Mouse (Mus musculus) intestine, embryonic 16.5 days (tissue): ENCODE measurements around the gene Rdh13. TPM values are rescaled to one million over a fixed set of nuclear protein-coding genes. Genes with fewer than 3 reads are reported as not detected.
"Not testable (repeated sequence)": the region's sequence is repeated elsewhere in the genome, so short reads cannot be mapped to it uniquely, and the experiment has no call there.

Experiments used
- ATAC-seq: fragments of 200-750 bp; cut with Nextera tagmentation; 2 replicates; pipeline ENCODE4 v1.8.0; 2017; ENCODE audit warnings: moderate TSS enrichment, moderate library complexity
- H3K27ac ChIP-seq: fragments of 300-500 bp; sonication (generic); 2 replicates; pipeline ENCODE4 v1.5.1; 2014; ENCODE audit warnings: mild to moderate bottlenecking, low read length
- H3K27me3 ChIP-seq: fragments of 300-500 bp; sonication (generic); replicated peaks from 2 replicates; pipeline ENCODE4 v1.6.1; 2014; ENCODE audit warnings: low read length, control low read depth, mixed read lengths; ENCODE audit not compliant: control insufficient read depth, insufficient read depth
- H3K36me3 ChIP-seq: fragments of 300-500 bp; sonication (generic); 2 replicates; pipeline ENCODE4 v1.6.1; 2014; ENCODE audit warnings: low read length, control low read depth; ENCODE audit not compliant: control insufficient read depth, insufficient read depth
- H3K4me1 ChIP-seq: fragments of 300-500 bp; sonication (generic); 2 replicates; pipeline ENCODE4 v1.6.1; 2014; ENCODE audit warnings: low read length, control low read depth, mixed read lengths; ENCODE audit not compliant: control insufficient read depth, insufficient read depth
- H3K4me2 ChIP-seq: fragments of 300-500 bp; sonication (generic); 2 replicates; pipeline ENCODE4 v1.6.1; 2014; ENCODE audit warnings: low read depth, low read length, control low read depth
- H3K4me3 ChIP-seq: fragments of 300-500 bp; sonication (generic); 2 replicates; pipeline ENCODE4 v1.5.1; 2014; ENCODE audit warnings: mild to moderate bottlenecking, low read length
- H3K9ac ChIP-seq: fragments of 300-500 bp; sonication (generic); 2 replicates; pipeline ENCODE4 v1.6.1; 2014; ENCODE audit warnings: low read depth, low read length
- H3K9me3 ChIP-seq: fragments of 300-500 bp; sonication (generic); 2 replicates; pipeline ENCODE4 v1.6.1; 2016; ENCODE audit warnings: low read length, control low read depth; ENCODE audit not compliant: control insufficient read depth
- WGBS: fragments of 180-500 bp; shearing (Covaris S2); extraction: QIAGEN DNeasy Blood & Tissue Kit; methylation state at CpG from one replicate; pipeline ENCODE4 v1.1.7; 2014; 5-methylcytosine and 5-hydroxymethylcytosine counted together
- microRNA-seq: library from miRNA; unstranded; fragments of <30 nt; microRNA quantifications from one replicate; pipeline ENCODE4, GENCODE M21; 2016
- polyA plus RNA-seq: library from polyadenylated mRNA; unstranded; fragments of >200 nt; fragmentation: Nextera tagmentation; extraction: Ambion mirVana; gene quantifications from 2 replicates; pipeline ENCODE4 v1.2.1, GENCODE M21; 2015

Rdh13 gene
- polyA plus RNA-seq, 1 experiment from 2014 or later, result 28.7 TPM

GRCm38 (mm10) chr7:4419681-4420080 lies 25.8 kb downstream of the Rdh13 start:
- WGBS, result 83% methylated on average over 6 of the region's 6 CpGs
- 0 out of 2 replicates have a peak, but pooled peaks cover 4% of the 10 kb centered on the region for H3K36me3 ChIP-seq
- no peak overlapping the region for H3K4me2 ChIP-seq
- no peak overlapping the region for H3K4me3 ChIP-seq
- no peak overlapping the region for H3K27ac ChIP-seq
- no peaks in the 10 kb centered on the region for H3K4me1 ChIP-seq
- H3K9me3 ChIP-seq, result no peaks in the 10 kb centered on the region
- H3K27me3 ChIP-seq, result no peaks in the 10 kb centered on the region
- no peak overlapping the region for H3K9ac ChIP-seq
- ATAC-seq, result no peak

GRCm38 (mm10) chr7:4412406-4412805 lies 33.0 kb downstream of the Rdh13 start:
- ATAC-seq, H3K9me3 ChIP-seq, H3K4me2 ChIP-seq, H3K27ac ChIP-seq, H3K9ac ChIP-seq, H3K4me1 ChIP-seq, H3K27me3 ChIP-seq, H3K4me3 ChIP-seq, H3K36me3 ChIP-seq: not testable (repeated sequence)
- 95% methylated on average over 15 of the region's 15 CpGs for WGBS

- Histone ChIP-seq H3K4me2 (no peak within 1 kb of the TSS), H3K4me1 (no peaks in the 10 kb centered on the region), H3K4me3 (no peak within 1 kb of the TSS), H3K27ac (no peak within 1 kb of the TSS), H3K9ac (no peak within 1 kb of the TSS), H3K36me3 (no peaks in the 10 kb centered on the region), H3K9me3 (no peaks in the 10 kb centered on the region), H3K27me3 (no peaks in the 10 kb centered on the region)
- ATAC-seq, result peak; percentile 89
- WGBS, result 100% methylated on average over 1 of the region's 1 CpGs
Measured at GRCm38 (mm10) chr7:4397730-4398129, 47.7 kb downstream of the Rdh13 start, which contains the start of gene Gp6. Gene Gp6 (minus strand): TSS chr7:4397744.

Small RNAs within 50 kb of the gene (microRNA-seq; reads per million reads assigned to microRNA genes)
- not detected for gene Gm24605
- not detected for gene Gm24752
- gene Gm25349, result not detected

Other genes with a start within 250 kb of the Rdh13 start
- 0.22 and 0.38 TPM in 2 replicates for gene Lilra5, start 207.9 kb downstream of the Rdh13 start, polyA plus RNA-seq
- 0.09 TPM in 1 of 2 replicates, not detected in the other for gene Ncr1, start 107.9 kb downstream of the Rdh13 start, polyA plus RNA-seq
- 0.10 and 0.23 TPM in 2 replicates for gene Gp6, start 47.9 kb downstream of the Rdh13 start, polyA plus RNA-seq
- 4.0 and 4.1 TPM in 2 replicates for gene Eps8l1, start 15.0 kb upstream of the Rdh13 start, polyA plus RNA-seq
- 17.0 and 17.3 TPM in 2 replicates for gene Ppp1r12c, start 56.0 kb upstream of the Rdh13 start, polyA plus RNA-seq
- gene Tnnt1, start 70.7 kb upstream of the Rdh13 start, polyA plus RNA-seq, result 23.0 and 23.2 TPM in 2 replicates
- gene Tnni3, start 78.6 kb upstream of the Rdh13 start, polyA plus RNA-seq, result 1.6 TPM in 2 replicates
- 1.1 and 1.3 TPM in 2 replicates for gene Dnaaf3, start 86.8 kb upstream of the Rdh13 start, polyA plus RNA-seq
- gene Syt5, start 101.9 kb upstream of the Rdh13 start, polyA plus RNA-seq, result 5.9 and 6.8 TPM in 2 replicates
- 3.0 and 4.7 TPM in 2 replicates for gene Ptprh, start 158.4 kb upstream of the Rdh13 start, polyA plus RNA-seq
- gene Tmem86b, start 185.8 kb upstream of the Rdh13 start, polyA plus RNA-seq, result 16.3 and 23.2 TPM in 2 replicates
- gene Ppp6r1, start 213.4 kb upstream of the Rdh13 start, polyA plus RNA-seq, result 2.6 and 2.9 TPM in 2 replicates
- 84.9 and 95.4 TPM in 2 replicates for gene Hspbp1, start 239.4 kb upstream of the Rdh13 start, polyA plus RNA-seq
- gene Brsk1, start 245.0 kb upstream of the Rdh13 start, polyA plus RNA-seq, result 0.86 and 1.4 TPM in 2 replicates